Mouse (Mus musculus) embryonic facial prominence, embryonic 15.5 days (tissue): Measurements from ENCODE around the gene Tada2a. TPM values are rescaled to one million over a fixed set of nuclear protein-coding genes. Genes with fewer than 3 reads are reported as not detected.

ENCODE experiments used
- ATAC-seq: fragments of 200-750 bp; cut with Nextera tagmentation; 2 replicates; pipeline ENCODE4 v1.8.0; 2017; ENCODE audit warnings: low read depth, moderate TSS enrichment; ENCODE audit not compliant: insufficient number of reproducible peaks, low FRiP score, low TSS enrichment
- H3K27ac ChIP-seq: fragments of 300-500 bp; sonication (generic); replicated peaks from 2 replicates; pipeline ENCODE4 v1.5.1; 2015; ENCODE audit warnings: mild to moderate bottlenecking, inconsistent platforms
- H3K27me3 ChIP-seq: fragments of 300-500 bp; sonication (generic); 2 replicates; pipeline ENCODE4 v1.6.1; 2015; ENCODE audit warnings: inconsistent platforms
- H3K36me3 ChIP-seq: fragments of 300-500 bp; sonication (generic); 2 replicates; pipeline ENCODE4 v1.6.1; 2015; ENCODE audit warnings: mild to moderate bottlenecking, inconsistent platforms
- H3K4me1 ChIP-seq: fragments of 300-500 bp; sonication (generic); 2 replicates; pipeline ENCODE4 v1.6.1; 2015; ENCODE audit warnings: inconsistent platforms
- H3K4me2 ChIP-seq: fragments of 300-500 bp; sonication (generic); replicated peaks from 2 replicates; pipeline ENCODE4 v1.6.1; 2015; ENCODE audit warnings: mild to moderate bottlenecking, inconsistent platforms
- H3K4me3 ChIP-seq: fragments of 300-500 bp; sonication (generic); replicated peaks from 2 replicates; pipeline ENCODE4 v1.5.1; 2015; ENCODE audit warnings: mild to moderate bottlenecking, inconsistent platforms
- H3K9ac ChIP-seq: fragments of 300-500 bp; sonication (generic); 2 replicates; pipeline ENCODE4 v1.6.1; 2015; ENCODE audit warnings: inconsistent platforms
- H3K9me3 ChIP-seq: fragments of 300-500 bp; sonication (generic); replicated peaks from 2 replicates; pipeline ENCODE4 v1.6.1; 2016; ENCODE audit warnings: inconsistent platforms
- WGBS: fragments of 180-500 bp; shearing (Covaris S2); methylation state at CpG from one replicate; pipeline ENCODE4 v1.1.7; 2015; 5-methylcytosine and 5-hydroxymethylcytosine counted together
- polyA plus RNA-seq: library from polyadenylated mRNA; unstranded; fragments of >200 nt; fragmentation: Nextera tagmentation; extraction: Ambion mirVana; gene quantifications from 2 replicates; pipeline ENCODE4 v1.2.1, GENCODE M21; 2015

Gene Tada2a
- polyA plus RNA-seq, 1 experiment from 2014 or later = 34.7 TPM

- no peaks in the 10 kb centered on the region for H3K36me3 ChIP-seq
- no peak overlapping the region for H3K4me3 ChIP-seq
- H3K27ac ChIP-seq = no peak overlapping the region
- no peaks in the 10 kb centered on the region for H3K9me3 ChIP-seq
- no peaks in the 10 kb centered on the region for H3K27me3 ChIP-seq
- no peaks in the 10 kb centered on the region for H3K4me1 ChIP-seq
- no peak overlapping the region for H3K9ac ChIP-seq
- ATAC-seq = no peak
- WGBS = 73% methylated on average over 10 of the region's 10 CpGs
- H3K4me2 ChIP-seq = no peak overlapping the region
Observed at GRCm38 (mm10) chr11:84145201-84145798, 15.9 kb upstream of the Tada2a start.

- Histone ChIP-seq H3K4me1 (no peaks in the 10 kb centered on the region), H3K36me3 (no peaks in the 10 kb centered on the region), H3K4me2 (no peak overlapping the region), H3K27ac (no peak overlapping the region), H3K4me3 (no peak overlapping the region), H3K9ac (no peak overlapping the region), H3K9me3 (no peaks in the 10 kb centered on the region), H3K27me3 (no peaks in the 10 kb centered on the region)
- WGBS = 48% methylated on average over 2 of the region's 2 CpGs
- no peak for ATAC-seq
Observed at GRCm38 (mm10) chr11:84141752-84142151, 12.4 kb upstream of the Tada2a start.

- no peak overlapping the region for H3K27ac ChIP-seq
Observed at GRCm38 (mm10) chr11:84136453-84136852, 7.1 kb upstream of the Tada2a start.

GRCm38 (mm10) chr11:84134331-84134860, 5.0 kb upstream of the Tada2a start:
- ATAC-seq = no peak
- H3K36me3 ChIP-seq = no peaks in the 10 kb centered on the region
- no peak overlapping the region for H3K9ac ChIP-seq
- no peaks in the 10 kb centered on the region for H3K27me3 ChIP-seq
- no peak overlapping the region for H3K4me2 ChIP-seq
- H3K27ac ChIP-seq = no peak overlapping the region
- no peaks in the 10 kb centered on the region for H3K4me1 ChIP-seq
- 93% methylated on average over 2 of the region's 2 CpGs for WGBS
- H3K4me3 ChIP-seq = no peak overlapping the region
- H3K9me3 ChIP-seq = no peaks in the 10 kb centered on the region

More at GRCm38 (mm10) chr11:84136453-84136852, 7.1 kb upstream of the Tada2a start:
- no peak overlapping the region for H3K4me3 ChIP-seq
- no peaks in the 10 kb centered on the region for H3K9me3 ChIP-seq
- H3K36me3 ChIP-seq = no peaks in the 10 kb centered on the region
- WGBS = 81% methylated on average over 3 of the region's 3 CpGs
- no peak overlapping the region for H3K9ac ChIP-seq
- no peaks in the 10 kb centered on the region for H3K27me3 ChIP-seq
- no peak for ATAC-seq
- H3K4me2 ChIP-seq = no peak overlapping the region
- H3K4me1 ChIP-seq = no peaks in the 10 kb centered on the region

- Histone ChIP-seq H3K9me3 (no peaks in the 10 kb centered on the region), H3K4me2 (peak overlapping the region; percentile 75), H3K9ac (peak overlapping the region; percentile 16), H3K36me3 (peaks cover 21% of the 10 kb centered on the region), H3K4me3 (peak overlapping the region; percentile 76), H3K4me1 (0 out of 2 replicates have a peak, but pooled peaks cover 4% of the 10 kb centered on the region), H3K27me3 (no peaks in the 10 kb centered on the region), H3K27ac (no peak overlapping the region)
- 2% methylated on average over 11 of the region's 11 CpGs for WGBS
- ATAC-seq = no peak
Observed at GRCm38 (mm10) chr11:84129799-84130185, 392 bp upstream of the Tada2a start.

- H3K4me2 ChIP-seq = no peak overlapping the region
- H3K36me3 ChIP-seq = peaks cover 33% of the 10 kb centered on the region
- H3K4me3 ChIP-seq = peak overlapping the region; percentile 76; the same call in 1 of the 2 replicates
- H3K9ac ChIP-seq = no peak overlapping the region
- H3K27ac ChIP-seq = no peak overlapping the region
- H3K4me1 ChIP-seq = 0 out of 2 replicates have a peak, but pooled peaks cover 4% of the 10 kb centered on the region
- 84% methylated on average over 4 of the region's 4 CpGs for WGBS
- no peaks in the 10 kb centered on the region for H3K27me3 ChIP-seq
- no peak for ATAC-seq
- no peaks in the 10 kb centered on the region for H3K9me3 ChIP-seq
Observed at GRCm38 (mm10) chr11:84127977-84128376, 1.4 kb downstream of the Tada2a start.

- Histone ChIP-seq H3K4me3 (no peak overlapping the region), H3K27me3 (no peaks in the 10 kb centered on the region), H3K36me3 (peaks cover 84% of the 10 kb centered on the region), H3K27ac (0 out of 2 replicates have a peak overlapping the region, but pooled peaks have one; percentile 22), H3K9ac (no peak overlapping the region), H3K4me1 (no peaks in the 10 kb centered on the region), H3K9me3 (no peaks in the 10 kb centered on the region), H3K4me2 (no peak overlapping the region)
- WGBS = 76% methylated on average over 12 of the region's 12 CpGs
- no peak for ATAC-seq
Observed at GRCm38 (mm10) chr11:84121051-84121956, 8.1 kb downstream of the Tada2a start.

GRCm38 (mm10) chr11:84117431-84117830, 12.0 kb downstream of the Tada2a start:
- WGBS = 80% methylated on average over 4 of the region's 4 CpGs

GRCm38 (mm10) chr11:84116221-84116620, 13.2 kb downstream of the Tada2a start:
- 73% methylated on average over 2 of the region's 2 CpGs for WGBS
- no peaks in the 10 kb centered on the region for H3K4me1 ChIP-seq
- no peak overlapping the region for H3K4me2 ChIP-seq
- ATAC-seq = no peak
- H3K4me3 ChIP-seq = no peak overlapping the region
- peaks cover 63% of the 10 kb centered on the region for H3K36me3 ChIP-seq
- no peaks in the 10 kb centered on the region for H3K9me3 ChIP-seq
- H3K27ac ChIP-seq = no peak overlapping the region
- H3K27me3 ChIP-seq = no peaks in the 10 kb centered on the region
- H3K9ac ChIP-seq = no peak overlapping the region

More at GRCm38 (mm10) chr11:84117431-84117830, 12.0 kb downstream of the Tada2a start:
- Histone ChIP-seq H3K4me1 (no peaks in the 10 kb centered on the region), H3K27ac (no peak overlapping the region), H3K27me3 (no peaks in the 10 kb centered on the region), H3K4me3 (no peak overlapping the region), H3K9ac (no peak overlapping the region), H3K4me2 (no peak overlapping the region), H3K36me3 (peaks cover 74% of the 10 kb centered on the region), H3K9me3 (no peaks in the 10 kb centered on the region)
- ATAC-seq = no peak

GRCm38 (mm10) chr11:84115646-84116045, 13.8 kb downstream of the Tada2a start:
- no peak overlapping the region for H3K9ac ChIP-seq
- no peak overlapping the region for H3K4me2 ChIP-seq
- no peaks in the 10 kb centered on the region for H3K9me3 ChIP-seq
- H3K27ac ChIP-seq = no peak overlapping the region
- no peak overlapping the region for H3K4me3 ChIP-seq
- no peaks in the 10 kb centered on the region for H3K4me1 ChIP-seq
- H3K27me3 ChIP-seq = no peaks in the 10 kb centered on the region
- whole genome bisulfite sequencing = 92% methylated on average over 9 of the region's 9 CpGs
- peaks cover 61% of the 10 kb centered on the region for H3K36me3 ChIP-seq
- no peak for ATAC-seq

GRCm38 (mm10) chr11:84113623-84114022, 15.8 kb downstream of the Tada2a start:
- no peak for ATAC-seq
- WGBS = 89% methylated on average over 5 of the region's 5 CpGs
- H3K36me3 ChIP-seq = peaks cover 55% of the 10 kb centered on the region
- no peaks in the 10 kb centered on the region for H3K27me3 ChIP-seq
- H3K4me3 ChIP-seq = no peak overlapping the region
- H3K27ac ChIP-seq = no peak overlapping the region
- H3K9me3 ChIP-seq = no peaks in the 10 kb centered on the region
- no peak overlapping the region for H3K9ac ChIP-seq
- H3K4me2 ChIP-seq = no peak overlapping the region
- H3K4me1 ChIP-seq = no peaks in the 10 kb centered on the region
